Mouse (Mus musculus) neutrophil, adult 5-6 weeks (primary cell): Measurements from ENCODE around the gene Efhd2. TPM values are rescaled to one million over a fixed set of nuclear protein-coding genes. Genes with fewer than 3 reads are reported as not detected.
A peak's percentile ranks its signal among the peaks of the same experiment; 100 is the strongest.

Experiments
- ATAC-seq: fragments of 151-379, 151-347 bp; 2 replicates; pipeline ENCODE4 v1.8.0; 2017; ENCODE audit warnings: mild to moderate bottlenecking, moderate TSS enrichment; ENCODE audit not compliant: insufficient number of reproducible peaks, poor library complexity, low FRiP score, severe bottlenecking; ENCODE audit errors: extremely low read depth
- total RNA-seq: library from RNA; stranded (forward); fragments of 200-1000 nt; gene quantifications from 2 replicates; pipeline ENCODE4 v1.2.3, GENCODE M21; 2017

Efhd2 gene
- 84.2 and 88.8 TPM in 2 replicates for total RNA-seq

GRCm38 (mm10) chr4:141874601-141875460, at the start of gene Efhd2:
TSS of gene Efhd2 (minus strand) at chr4:141874920.
- ATAC-seq: peak; percentile 59

- no peak for ATAC-seq
Observed at GRCm38 (mm10) chr4:141923961-141924360, 49.2 kb upstream of the Efhd2 start.

GRCm38 (mm10) chr4:141920391-141920790, 45.7 kb upstream of the Efhd2 start:
- ATAC-seq: no peak

GRCm38 (mm10) chr4:141917735-141918419, 43.2 kb upstream of the Efhd2 start:
- no peak for ATAC-seq

- no peak for ATAC-seq
Observed at GRCm38 (mm10) chr4:141914040-141914439, 39.3 kb upstream of the Efhd2 start.

- ATAC-seq: no peak
Observed at GRCm38 (mm10) chr4:141913201-141913993, 38.7 kb upstream of the Efhd2 start.

GRCm38 (mm10) chr4:141904710-141905109, 30.0 kb upstream of the Efhd2 start:
- ATAC-seq: no peak

- ATAC-seq: no peak
Observed at GRCm38 (mm10) chr4:141902479-141902858, 27.7 kb upstream of the Efhd2 start.

GRCm38 (mm10) chr4:141901711-141902478, 27.2 kb upstream of the Efhd2 start:
- no peak for ATAC-seq

- ATAC-seq: no peak
Observed at GRCm38 (mm10) chr4:141900421-141900820, 25.7 kb upstream of the Efhd2 start.

GRCm38 (mm10) chr4:141899936-141900335, 25.2 kb upstream of the Efhd2 start:
- ATAC-seq: no peak

- ATAC-seq: no peak
Observed at GRCm38 (mm10) chr4:141898905-141899304, 24.2 kb upstream of the Efhd2 start.

GRCm38 (mm10) chr4:141897838-141898237, 23.1 kb upstream of the Efhd2 start:
- no peak for ATAC-seq

GRCm38 (mm10) chr4:141897225-141897624, 22.5 kb upstream of the Efhd2 start:
- no peak for ATAC-seq

- no peak for ATAC-seq
Observed at GRCm38 (mm10) chr4:141895772-141896171, 21.1 kb upstream of the Efhd2 start.

GRCm38 (mm10) chr4:141893157-141893784, 18.6 kb upstream of the Efhd2 start:
- ATAC-seq: no peak

GRCm38 (mm10) chr4:141886385-141886968, 11.8 kb upstream of the Efhd2 start:
- ATAC-seq: no peak

GRCm38 (mm10) chr4:141885451-141885850, 10.7 kb upstream of the Efhd2 start:
- ATAC-seq: no peak
